Mouse (Mus musculus) layer of hippocampus, adult 9-11 months (tissue): ENCODE measurements at regions not wholly inside any gene's neighbourhood (a gene's known extent, or its start where the extent isn't known, plus 50 kb on each side); places are given as distances from the start of the nearest gene placed in this dataset.

Experiments
- DNase-seq: peaks from one replicate; pipeline ENCODE4 v3.0.0; 2022

GRCm38 (mm10) chr7:54734039-54734438 is 101.3 kb upstream of the Luzp2 start:
- DNase-seq, result peak; percentile 30

- peak; percentile 11 for DNase-seq
These were observed 100.4 kb upstream of the Luzp2 start for GRCm38 (mm10) chr7:54734861-54735260.

- no peak for DNase-seq
These were observed 68.0 kb upstream of the Luzp2 start for GRCm38 (mm10) chr7:54767341-54767740.

- DNase-seq, result no peak
These were observed 66.6 kb upstream of the Luzp2 start for GRCm38 (mm10) chr7:54768683-54769082.

GRCm38 (mm10) chr7:54781939-54782520 is 53.3 kb upstream of the Luzp2 start:
- no peak for DNase-seq

- DNase-seq, result no peak
These were observed 52.7 kb upstream of the Luzp2 start for GRCm38 (mm10) chr7:54782604-54783003.

- DNase-seq, result no peak
These were observed 51.5 kb upstream of the Luzp2 start for GRCm38 (mm10) chr7:54783550-54784529.
